Mouse (Mus musculus) layer of hippocampus, adult 2 months (tissue): Measurements from ENCODE around the gene Lmx1a. TPM values are rescaled to one million over a fixed set of nuclear protein-coding genes. Genes with fewer than 3 reads are reported as not detected.

Experiments
- DNase-seq, 2 experiments: peaks; one replicate each; pipeline ENCODE4 v3.0.0; 2022; ENCODE audit warnings: low spot score in 2 of 2
- H3K27ac ChIP-seq: fragments of 200-600 bp; 2 replicates; pipeline ENCODE4 v1.8.1; 2022
- H3K4me3 ChIP-seq: fragments of 200-600 bp; 2 replicates; pipeline ENCODE4 v1.8.1; 2022; ENCODE audit warnings: mild to moderate bottlenecking
- CTCF ChIP-seq: fragments of 200-600 bp; conservative IDR thresholded peaks from 2 replicates; pipeline ENCODE4 v1.8.1; 2022; ENCODE audit warnings: antibody characterized with exemption, mild to moderate bottlenecking, moderate library complexity
- long read RNA-seq, 2 experiments: library from polyadenylated mRNA; stranded (forward); transcript quantifications; one replicate each; pipeline ENCODE4 v2.0.0; 2021; ENCODE audit warnings: borderline mapping rate in 2 of 2
- total RNA-seq, 2 experiments: library from RNA; stranded (reverse); gene quantifications; 2 replicates each; pipeline ENCODE4 v1.2.3; 2021

The Lmx1a gene
- under 1 TPM; 0.10 to 0.33 TPM for total RNA-seq
- long read RNA-seq, experiment 1: 0 reads
- long read RNA-seq, experiment 2: 0 reads

DNA sequence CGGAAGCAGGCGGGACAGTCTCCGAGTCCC, at the start of gene Lmx1a:
Gene Lmx1a, plus strand, starts transcription at position 6 of the 30 bp plus-strand sequence.
- Histone ChIP-seq H3K4me3 (peak within 1 kb of the TSS; percentile 40), H3K27ac (no peak within 1 kb of the TSS)
- no peak for DNase-seq
- no peak for TF ChIP-seq CTCF

- DNase-seq: peak; percentile 81 to 95
- H3K27ac ChIP-seq: no peak overlapping the region
- no peak overlapping the region for H3K4me3 ChIP-seq
- peak; percentile 98 for TF ChIP-seq CTCF
These were observed 44.0 kb upstream of the Lmx1a start for GRCm38 (mm10) chr1:167644866-167645537.

- H3K4me3 ChIP-seq: no peak overlapping the region
- no peak for DNase-seq
- no peak for TF ChIP-seq CTCF
- no peak overlapping the region for H3K27ac ChIP-seq
These were observed 40.4 kb upstream of the Lmx1a start for GRCm38 (mm10) chr1:167648670-167649069.

DNA sequence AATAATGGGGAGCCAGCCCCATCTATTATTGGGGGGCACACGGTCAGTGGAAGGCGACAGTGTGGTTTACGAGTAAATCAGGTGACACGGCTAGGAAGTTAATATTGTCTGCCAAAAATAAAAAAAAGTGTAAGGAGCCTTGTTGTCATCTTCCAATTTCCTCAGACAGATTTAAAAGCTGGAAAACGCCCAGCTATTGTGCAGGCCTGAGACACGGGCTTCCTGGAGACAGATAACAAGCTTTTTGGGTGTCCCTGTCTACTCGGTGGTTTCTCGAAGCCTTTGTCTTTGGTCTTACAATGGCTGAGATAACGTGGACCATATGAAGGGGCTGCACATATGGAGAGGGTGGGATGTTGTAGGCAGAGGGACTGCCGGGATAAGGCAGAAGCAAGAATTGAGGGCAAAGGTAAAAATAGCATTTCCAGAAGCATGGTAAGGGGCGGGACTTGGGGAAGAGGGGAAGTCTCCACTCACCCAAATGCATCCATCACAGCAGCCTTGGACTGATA, 39.9 kb upstream of the Lmx1a start:
- no peak for TF ChIP-seq CTCF
- Histone ChIP-seq H3K4me3 (no peak overlapping the region), H3K27ac (no peak overlapping the region)
- DNase-seq: no peak

GRCm38 (mm10) chr1:167652336-167652735, 36.7 kb upstream of the Lmx1a start:
- Histone ChIP-seq H3K4me3 (no peak overlapping the region), H3K27ac (no peak overlapping the region)
- TF ChIP-seq CTCF: no peak
- no peak for DNase-seq

DNA sequence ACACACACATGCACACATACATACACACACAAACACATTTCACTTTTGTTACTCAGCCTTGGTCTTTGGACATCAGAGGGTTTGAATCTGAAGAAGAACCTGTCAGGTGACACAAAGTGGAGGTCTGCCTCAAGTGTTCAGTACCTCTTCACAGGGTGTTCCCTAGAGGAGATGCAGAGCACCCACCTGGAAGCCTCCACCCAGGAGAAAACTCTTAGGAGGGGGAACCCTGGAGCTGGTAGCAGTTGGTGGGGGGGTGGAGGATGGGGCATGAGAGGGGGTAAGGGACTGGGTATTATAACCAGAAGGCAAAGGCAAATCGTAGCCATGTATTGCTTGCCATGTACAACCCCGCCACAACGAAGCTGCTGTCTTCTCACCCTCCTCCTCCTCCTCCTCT, 30.0 kb upstream of the Lmx1a start:
- Histone ChIP-seq H3K27ac (no peak overlapping the region), H3K4me3 (no peak overlapping the region)
- DNase-seq: no peak
- TF ChIP-seq CTCF: no peak

- peak overlapping the region; percentile 37 for H3K4me3 ChIP-seq
- DNase-seq: peak; percentile 37 to 43
- no peak overlapping the region for H3K27ac ChIP-seq
- TF ChIP-seq CTCF: no peak
These were observed 28.4 kb upstream of the Lmx1a start for GRCm38 (mm10) chr1:167660521-167661101.

DNA sequence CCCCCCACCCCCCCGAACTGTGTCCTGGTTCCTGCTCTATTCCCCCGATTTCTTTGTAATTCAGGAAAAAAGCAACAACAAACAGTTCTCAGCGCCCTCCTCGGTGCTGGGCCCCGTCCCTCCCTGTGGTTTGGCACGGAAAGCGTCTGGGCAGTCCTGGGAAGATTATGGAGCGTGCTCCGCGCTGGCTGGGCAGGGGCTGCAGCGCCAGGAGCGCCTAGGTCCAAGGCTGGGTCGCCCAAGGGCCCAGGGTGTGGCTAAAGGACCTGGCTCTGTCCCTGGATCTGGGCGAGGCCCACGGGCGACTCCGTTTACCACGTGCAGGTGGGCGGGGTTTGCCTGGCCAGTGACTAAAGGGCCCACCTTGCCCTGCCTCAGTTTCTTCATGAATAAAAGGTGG, 27.9 kb upstream of the Lmx1a start:
- peak overlapping the region; percentile 37 for H3K4me3 ChIP-seq
- DNase-seq: peak; percentile 11 to 20
- no peak overlapping the region for H3K27ac ChIP-seq
- no peak for TF ChIP-seq CTCF

- Histone ChIP-seq H3K27ac (no peak overlapping the region), H3K4me3 (no peak overlapping the region)
- no peak for DNase-seq
- no peak for TF ChIP-seq CTCF
These were observed 25.9 kb upstream of the Lmx1a start for GRCm38 (mm10) chr1:167663136-167663535.

- H3K4me3 ChIP-seq: no peak overlapping the region
These were observed 19.2 kb upstream of the Lmx1a start for GRCm38 (mm10) chr1:167669796-167670195.

DNA sequence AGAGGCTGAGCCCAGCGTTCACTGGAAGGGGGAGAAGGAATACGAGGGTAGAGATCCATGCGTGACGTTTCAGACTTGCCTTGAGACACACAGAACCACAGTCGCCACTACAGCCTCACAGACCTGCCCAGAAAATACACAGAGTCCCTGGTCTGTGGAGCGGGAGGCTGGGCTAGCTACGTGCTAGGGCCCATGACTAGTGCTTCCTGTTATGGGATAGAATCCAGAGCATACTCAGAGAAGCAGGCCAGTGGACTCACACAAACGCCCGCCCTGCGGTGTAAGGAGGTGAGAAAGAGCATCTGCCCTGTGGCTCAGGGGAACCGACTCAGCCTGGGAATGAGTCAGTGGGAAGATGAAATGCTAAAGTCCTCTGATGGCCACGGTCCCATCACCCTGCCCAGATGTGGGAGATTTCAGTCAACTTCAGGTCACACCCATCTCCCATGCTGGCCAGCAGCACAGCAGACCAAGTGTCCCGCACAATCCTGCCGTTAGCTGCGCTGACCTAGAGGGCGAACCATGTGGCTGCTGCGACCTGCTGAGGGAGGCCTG, 16.5 kb upstream of the Lmx1a start:
- no peak overlapping the region for H3K4me3 ChIP-seq
- TF ChIP-seq CTCF: no peak
- no peak overlapping the region for H3K27ac ChIP-seq
- DNase-seq: no peak

More at GRCm38 (mm10) chr1:167669796-167670195, 19.2 kb upstream of the Lmx1a start:
- peak; percentile 94 for TF ChIP-seq CTCF
- peak; percentile 18 to 68 for DNase-seq
- no peak overlapping the region for H3K27ac ChIP-seq

DNA sequence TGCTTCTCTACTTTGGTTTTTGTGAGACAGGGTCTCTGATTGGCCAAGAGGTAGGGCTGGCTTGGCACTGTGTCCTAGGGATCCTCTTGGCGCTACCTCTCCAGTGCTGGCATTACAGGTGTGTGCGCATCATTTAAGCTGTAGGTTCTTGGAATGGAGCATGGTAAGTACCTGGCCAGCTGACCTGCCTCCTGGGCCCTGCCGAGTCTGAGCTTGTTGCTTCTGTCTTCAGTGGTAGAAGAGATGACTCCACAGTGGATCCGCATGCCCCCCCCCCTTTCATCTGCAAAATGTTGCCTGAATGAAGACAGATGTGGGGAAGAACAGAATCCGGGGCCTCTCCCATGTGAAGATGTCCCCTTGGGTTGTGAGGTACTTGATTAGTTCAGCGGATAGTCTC, 10.0 kb upstream of the Lmx1a start:
- Histone ChIP-seq H3K4me3 (no peak overlapping the region), H3K27ac (no peak overlapping the region)
- DNase-seq: no peak
- TF ChIP-seq CTCF: no peak

GRCm38 (mm10) chr1:167688001-167688346, 1.1 kb upstream of the Lmx1a start:
- no peak for DNase-seq
- Histone ChIP-seq H3K27ac (no peak overlapping the region), H3K4me3 (no peak overlapping the region)
- no peak for TF ChIP-seq CTCF

- TF ChIP-seq CTCF: no peak
- H3K27ac ChIP-seq: no peak overlapping the region
- H3K4me3 ChIP-seq: peak overlapping the region; percentile 40
- DNase-seq: no peak
These were observed 448 bp upstream of the Lmx1a start for GRCm38 (mm10) chr1:167688347-167689231.
